ENCODE assay signal across 34 mouse cellular contexts in genomic region chr3:146554816-146555215, GRCm38 (mm10). TPM values are rescaled to one million over a fixed set of nuclear protein-coding genes. Genes with fewer than 3 reads are reported as not detected.
"Had no signal": no experiment of that assay in that cellular context is flagged by ENCODE, and none has a peak within 500 bp of the region (broad histone marks: within the 10 kb centered on the region; RNA-seq: fewer than 3 reads in every experiment).

No protein-coding gene starts in this region.

- DNase-seq: left cerebral cortex, postnatal 4 days; liver; liver, embryonic 13.5 days; liver, postnatal 0 days; lung, adult 18-20 months; lung, adult 2 months; lung, embryonic 14.5 days; lung, postnatal 10 days; lung, postnatal 14 days; lung, postnatal 36 days; lung, postnatal 4 days; midbrain, embryonic 14.5 days had no signal

- H3K4me2 ChIP-seq: limb, embryonic 12.5 days; limb, embryonic 13.5 days; limb, embryonic 15.5 days; liver, embryonic 11.5 days; liver, embryonic 12.5 days; liver, embryonic 13.5 days; liver, embryonic 15.5 days; lung, embryonic 14.5 days; lung, embryonic 15.5 days; midbrain, embryonic 11.5 days; midbrain, embryonic 12.5 days; midbrain, embryonic 13.5 days; midbrain, embryonic 15.5 days; neural tube, embryonic 12.5 days had no signal

- H3K27me3 ChIP-seq: limb, embryonic 12.5 days; limb, embryonic 13.5 days; limb, embryonic 15.5 days; liver, embryonic 13.5 days; liver, embryonic 15.5 days; lung, embryonic 15.5 days; midbrain, embryonic 12.5 days; midbrain, embryonic 13.5 days; midbrain, embryonic 15.5 days; neural tube, embryonic 12.5 days had no signal

- H3K9ac ChIP-seq: limb, embryonic 12.5 days; limb, embryonic 13.5 days; limb, embryonic 15.5 days; liver, embryonic 12.5 days; liver, embryonic 13.5 days; liver, embryonic 14.5 days; liver, embryonic 15.5 days; liver, postnatal 0 days; lung, embryonic 14.5 days; lung, embryonic 15.5 days; midbrain, embryonic 12.5 days; midbrain, embryonic 13.5 days; midbrain, embryonic 15.5 days; neural tube, embryonic 12.5 days had no signal

- H3K27ac ChIP-seq: limb, embryonic 10.5 days; limb, embryonic 12.5 days; limb, embryonic 13.5 days; limb, embryonic 15.5 days; liver, embryonic 12.5 days; liver, embryonic 13.5 days; liver, embryonic 14.5 days; liver, embryonic 15.5 days; lung, embryonic 15.5 days; macrophage; midbrain, embryonic 10.5 days; midbrain, embryonic 12.5 days; midbrain, embryonic 13.5 days; midbrain, embryonic 15.5 days; neural tube, embryonic 12.5 days had no signal

- ATAC-seq: liver, embryonic 12.5 days; liver, postnatal 0 days; lung, postnatal 0 days; midbrain, embryonic 13.5 days; midbrain, embryonic 15.5 days; midbrain, embryonic 16.5 days had no signal

- H3K4me3 ChIP-seq: limb, embryonic 10.5 days; limb, embryonic 12.5 days; limb, embryonic 13.5 days; limb, embryonic 15.5 days; liver, embryonic 12.5 days; liver, embryonic 13.5 days; liver, embryonic 15.5 days; lung, embryonic 15.5 days; megakaryocyte, embryonic 14.5 days; midbrain, embryonic 10.5 days; midbrain, embryonic 12.5 days; midbrain, embryonic 13.5 days; midbrain, embryonic 15.5 days; myocyte; neural tube, embryonic 12.5 days had no signal

- H3K4me1 ChIP-seq: limb, embryonic 10.5 days; limb, embryonic 12.5 days; limb, embryonic 13.5 days; limb, embryonic 15.5 days; liver, embryonic 12.5 days; liver, embryonic 13.5 days; liver, embryonic 15.5 days; lung, embryonic 15.5 days; midbrain, embryonic 10.5 days; midbrain, embryonic 12.5 days; midbrain, embryonic 13.5 days; midbrain, embryonic 15.5 days; neural tube, embryonic 12.5 days had no signal

- H3K36me3 ChIP-seq: limb, embryonic 10.5 days; limb, embryonic 12.5 days; limb, embryonic 13.5 days; limb, embryonic 15.5 days; liver, embryonic 12.5 days; liver, embryonic 13.5 days; liver, embryonic 15.5 days; lung, embryonic 15.5 days; midbrain, embryonic 10.5 days; midbrain, embryonic 12.5 days; midbrain, embryonic 13.5 days; midbrain, embryonic 15.5 days; neural tube, embryonic 12.5 days had no signal

- H3K9me3 ChIP-seq: limb, embryonic 10.5 days; limb, embryonic 12.5 days; limb, embryonic 13.5 days; limb, embryonic 15.5 days; liver, embryonic 12.5 days; liver, embryonic 13.5 days; liver, embryonic 15.5 days; lung, embryonic 15.5 days; megakaryocyte, embryonic 14.5 days; midbrain, embryonic 10.5 days; midbrain, embryonic 12.5 days; midbrain, embryonic 13.5 days; midbrain, embryonic 15.5 days; neural tube, embryonic 12.5 days had no signal

RNA-seq across cellular contexts. Expression of gene Uox, which starts 15.4 kb away (rescaled TPM):
- polyA plus RNA-seq: limb, embryonic 10.5 days; limb, embryonic 11.5 days; limb, embryonic 12.5 days; lung, embryonic 14.5 days; macrophage; midbrain, embryonic 10.5 days; midbrain, embryonic 12.5 days; midbrain, embryonic 13.5 days; midbrain, embryonic 14.5 days; midbrain, embryonic 15.5 days; midbrain, embryonic 16.5 days; myocyte; neural tube, embryonic 11.5 days; neural tube, embryonic 12.5 days had no signal
